Mouse (Mus musculus) retina, postnatal 7 days (tissue): ENCODE results near the gene Glyr1.

Experiments
- DNase-seq: peaks from one replicate; pipeline ENCODE4 v3.0.0-alpha.2; 2012; ENCODE audit warnings: low read depth, low spot score

Gene Glyr1

DNA sequence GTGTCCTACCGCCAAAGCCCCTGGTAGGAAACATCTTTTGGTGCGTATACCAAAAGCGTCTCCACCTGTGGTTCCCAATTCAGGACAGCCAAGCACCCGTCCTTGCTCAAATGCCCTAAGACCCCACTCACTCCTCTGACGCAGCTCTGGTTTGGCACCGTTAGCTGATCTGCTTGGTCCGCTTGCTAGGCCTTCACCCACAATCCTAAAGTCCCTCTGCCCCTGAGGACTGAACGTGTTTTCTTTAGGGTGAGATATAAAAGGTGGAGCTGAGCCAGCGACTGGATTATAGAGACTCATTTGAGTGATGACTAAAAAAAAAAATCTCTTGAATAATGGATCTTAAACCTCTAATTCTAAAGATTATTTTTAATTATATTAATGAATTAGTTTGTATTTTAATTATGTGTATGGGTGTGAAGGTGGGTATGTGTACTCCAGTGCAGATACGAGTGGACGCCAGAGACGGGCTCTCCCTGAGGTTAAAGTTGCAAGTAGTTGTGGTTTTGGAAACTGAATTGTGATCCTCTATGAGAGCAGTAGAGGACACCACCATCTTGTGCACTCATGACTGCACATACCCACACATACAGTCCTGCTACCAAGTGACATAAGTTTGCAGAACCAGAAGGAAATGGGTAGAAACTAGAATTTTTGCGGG is 84.8 kb downstream of the Glyr1 start:
- no peak for DNase-seq
